Mouse (Mus musculus) adrenal gland, postnatal 0 days (tissue): ENCODE measurements around the gene Prr18. TPM values are rescaled to one million over a fixed set of nuclear protein-coding genes. Genes with fewer than 3 reads are reported as not detected.

Experiments used
- polyA plus RNA-seq: library from polyadenylated mRNA; unstranded; fragments of >200 nt; fragmentation: Nextera tagmentation; extraction: Ambion mirVana; gene quantifications from 2 replicates; pipeline ENCODE4 v1.2.1, GENCODE M21; 2015

Gene Prr18
- 0.72 and 2.4 TPM in 2 replicates for polyA plus RNA-seq

GRCm38 (mm10) chr17:8337159-8337558 is at the start of gene Prr18:
Gene Prr18 (plus strand): TSS chr17:8337459.

DNA sequence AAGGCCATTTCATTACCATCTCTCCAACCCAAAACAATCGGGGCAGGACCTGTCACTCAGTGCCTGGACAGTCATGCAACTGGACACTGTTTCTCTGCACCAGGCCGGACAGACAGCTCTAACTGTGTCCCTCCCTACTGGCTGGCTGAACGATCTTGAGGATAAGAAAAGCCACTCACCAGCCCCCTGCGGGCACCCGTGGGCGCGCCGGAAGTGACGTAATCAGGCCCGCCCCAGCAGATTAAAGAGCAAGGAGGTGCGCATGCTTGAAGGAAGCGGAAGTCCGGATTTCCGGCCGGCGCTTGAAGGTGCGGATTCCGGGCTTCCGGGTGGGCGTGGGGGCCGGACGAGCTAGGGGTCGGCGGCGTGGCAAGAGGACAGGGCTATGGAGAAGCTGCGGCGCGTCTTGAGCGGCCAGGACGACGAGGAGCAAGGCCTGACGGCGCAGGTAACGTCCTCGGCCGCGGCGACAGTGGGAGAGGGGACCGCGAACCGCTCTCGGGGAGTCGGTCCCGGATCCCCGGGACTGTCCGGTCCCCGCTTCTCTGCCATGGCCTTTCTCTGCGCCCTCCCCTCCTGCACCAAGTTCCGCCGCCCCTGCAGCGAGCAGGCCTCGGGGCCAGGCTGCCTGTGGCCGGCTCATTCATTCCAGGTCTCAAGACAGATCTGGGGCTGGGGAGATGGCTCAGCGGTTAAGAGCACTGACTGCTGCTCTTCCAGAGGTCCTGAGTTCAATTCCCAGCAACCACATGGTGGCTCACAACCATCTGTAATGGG is 26.2 kb upstream of the Prr18 start, which contains the start of gene Sft2d1:
Gene Sft2d1 (plus strand): TSS at position 265 of the 777 bp plus-strand sequence.

GRCm38 (mm10) chr17:8355692-8356091 is 18.4 kb downstream of the Prr18 start, which contains the start of gene T2:
Gene T2 (plus strand): TSS chr17:8355992.

Other genes starting within 250 kb of the Prr18 start
- 0.35 TPM in 1 of 2 replicates, not detected in the other for gene Gm49673, start 189.7 kb upstream of the Prr18 start, polyA plus RNA-seq
- gene Rnaset2a, start 189.4 kb upstream of the Prr18 start, polyA plus RNA-seq = 60.3 and 97.4 TPM in 2 replicates
- 18.7 and 21.3 TPM in 2 replicates for gene Fgfr1op, start 172.0 kb upstream of the Prr18 start, polyA plus RNA-seq
- gene Ccr6, start 101.4 kb upstream of the Prr18 start, polyA plus RNA-seq = not detected in 2 replicates
- 373 and 511 TPM in 2 replicates for gene Mpc1, start 54.6 kb upstream of the Prr18 start, polyA plus RNA-seq
- 141 and 183 TPM in 2 replicates for gene Sft2d1, start 26.4 kb upstream of the Prr18 start, polyA plus RNA-seq
- 0.21 TPM in 1 of 2 replicates, not detected in the other for gene T2, start 18.5 kb downstream of the Prr18 start, polyA plus RNA-seq
- not detected in 2 replicates for gene T, start 97.0 kb downstream of the Prr18 start, polyA plus RNA-seq
- 3.1 and 4.2 TPM in 2 replicates for gene Pde10a, start 187.9 kb downstream of the Prr18 start, polyA plus RNA-seq
- gene Gm17087, start 229.5 kb downstream of the Prr18 start, polyA plus RNA-seq = not detected in 2 replicates